Mouse (Mus musculus) CD8-positive naive resting alpha-beta T cell, adult 2 months (primary cell): ENCODE data around the gene Alk.

Experiments used
- DNase-seq, 2 experiments: peaks; one replicate each; pipeline ENCODE4 v3.0.0; 2022; ENCODE audit warnings: low read depth in 2 of 2, low spot score in 2 of 2

The Alk gene

DNA sequence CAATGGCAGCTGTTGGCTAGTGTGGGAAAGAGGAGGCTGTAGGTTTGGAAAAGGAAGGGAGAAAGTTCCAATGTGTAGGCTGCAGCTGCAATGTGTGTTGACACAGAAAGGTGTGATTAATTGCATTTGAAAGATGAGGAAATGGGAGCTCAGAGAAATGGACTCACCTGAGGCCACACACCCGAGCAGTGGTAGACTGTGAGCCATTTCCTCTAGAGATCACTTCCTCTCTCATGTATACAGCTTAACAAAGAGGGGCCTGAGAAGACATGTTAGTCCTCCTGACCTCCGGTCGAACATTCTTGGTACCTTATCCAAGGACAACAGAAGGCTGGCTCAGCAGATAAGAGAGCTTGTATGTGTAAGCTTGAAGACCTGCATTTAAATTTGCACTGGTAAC, 691.2 kb downstream of the Alk start:
- DNase-seq, result no peak

- DNase-seq, result no peak
Measured at GRCm38 (mm10) chr17:71909107-71909506, 695.3 kb downstream of the Alk start.

- DNase-seq, result no peak
Measured at GRCm38 (mm10) chr17:71881369-71881768, 723.1 kb downstream of the Alk start.

DNA sequence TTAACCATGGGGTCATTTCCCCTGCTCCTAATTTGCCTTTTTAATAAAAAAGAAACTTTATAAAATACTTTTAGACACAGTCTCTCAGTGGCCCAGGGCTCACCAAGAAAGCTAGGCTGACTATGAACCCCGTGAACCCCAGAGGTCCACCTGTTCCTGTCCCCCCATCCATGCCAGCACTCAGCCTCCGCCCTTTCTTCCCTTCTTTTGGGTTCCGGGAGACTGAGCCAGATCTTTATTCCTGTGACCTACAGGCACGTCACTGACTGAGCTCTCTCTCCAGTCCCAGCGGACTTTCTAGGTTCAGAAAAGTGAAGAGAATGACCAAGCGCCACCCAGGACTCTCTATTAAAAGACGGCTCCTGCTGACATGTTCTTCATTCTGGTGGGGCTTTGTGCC, 728.9 kb downstream of the Alk start:
- DNase-seq, result no peak

DNA sequence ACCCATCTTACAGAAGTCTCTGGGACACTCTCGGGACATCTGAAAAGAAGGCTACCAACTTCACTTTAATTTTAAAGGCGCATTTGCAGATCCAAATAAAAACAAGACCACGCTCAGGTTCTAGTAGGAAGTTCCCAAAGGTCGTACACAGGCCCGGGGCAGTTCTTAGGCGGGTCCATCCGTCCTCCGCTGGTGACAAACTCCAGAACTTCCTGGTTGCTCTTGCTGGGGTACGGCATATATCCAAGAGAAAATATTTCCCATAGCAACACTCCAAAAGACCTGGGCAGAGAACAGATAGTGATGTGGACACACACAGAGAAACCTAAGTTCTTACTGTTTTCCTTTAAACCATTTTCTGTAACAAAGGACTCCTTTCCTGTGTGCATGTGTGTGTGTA, 729.6 kb downstream of the Alk start:
- DNase-seq, result no peak

DNA sequence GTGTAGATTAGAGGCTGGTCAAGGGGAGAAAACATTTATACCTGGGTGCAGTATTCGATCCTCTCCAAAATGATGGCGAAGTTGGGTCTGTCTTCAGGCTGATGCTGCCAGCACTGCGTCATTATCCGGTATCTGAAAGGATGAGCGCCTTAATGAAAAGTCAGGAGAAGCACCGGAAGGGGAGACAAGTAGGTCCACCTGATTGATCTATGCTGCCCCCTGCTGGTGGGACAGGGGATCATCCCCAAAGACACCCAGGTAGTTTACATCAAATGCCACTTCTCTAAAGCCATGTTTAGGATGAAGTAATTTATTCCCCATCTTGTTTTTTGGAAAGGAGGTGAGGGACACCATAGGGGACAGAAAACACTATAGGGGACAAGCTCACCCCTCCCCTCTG, 730.4 kb downstream of the Alk start:
- DNase-seq, result peak; percentile 16 to 19

GRCm38 (mm10) chr17:71872976-71873375, 731.5 kb downstream of the Alk start:
- DNase-seq, result peak in 1 of 2 experiments; percentile 2

DNA sequence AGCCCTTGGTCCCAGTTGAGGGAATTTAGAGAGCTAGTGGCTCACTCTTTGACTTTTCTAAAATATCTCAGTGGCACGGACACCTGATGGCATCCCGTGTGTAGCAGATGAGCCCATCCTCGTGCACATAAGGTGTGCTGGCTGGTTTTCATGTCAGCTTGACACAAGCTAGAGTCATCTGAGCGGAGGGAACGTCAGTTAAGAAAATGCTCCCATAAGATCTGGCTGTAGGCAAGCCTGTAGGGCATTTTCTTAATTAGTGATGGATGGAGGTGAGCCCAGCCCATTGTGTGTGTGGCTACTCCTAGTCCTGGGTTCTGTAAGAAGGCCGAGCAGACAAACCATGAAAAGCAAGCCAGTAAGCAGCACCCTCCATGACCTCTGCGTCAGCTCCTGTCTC, 732.4 kb downstream of the Alk start:
- no peak for DNase-seq

GRCm38 (mm10) chr17:71870641-71871040, 733.8 kb downstream of the Alk start:
- no peak for DNase-seq

DNA sequence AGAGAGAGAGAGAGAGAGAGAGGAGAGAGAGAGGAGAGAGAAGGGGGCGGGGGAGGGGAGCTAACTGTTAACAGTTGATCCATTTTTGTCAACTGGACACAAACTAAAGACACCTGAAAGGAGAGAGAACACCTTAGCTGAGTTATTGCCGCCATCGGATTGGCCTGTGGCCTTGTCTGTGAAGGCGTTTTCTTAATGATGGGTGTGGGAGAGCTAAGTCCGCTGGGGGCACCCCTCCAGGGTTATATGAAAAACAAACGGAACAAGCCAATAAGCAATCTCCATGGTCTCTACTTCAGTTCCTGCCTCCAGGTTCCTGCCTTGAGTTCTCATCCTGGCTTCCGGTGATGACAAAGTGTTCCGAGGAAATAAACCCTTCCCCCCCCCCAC, 734.2 kb downstream of the Alk start:
- DNase-seq, result no peak

- DNase-seq, result no peak
Measured at GRCm38 (mm10) chr17:71869372-71870231, 734.8 kb downstream of the Alk start.

GRCm38 (mm10) chr17:71868828-71869227, 735.6 kb downstream of the Alk start:
- DNase-seq, result no peak

DNA sequence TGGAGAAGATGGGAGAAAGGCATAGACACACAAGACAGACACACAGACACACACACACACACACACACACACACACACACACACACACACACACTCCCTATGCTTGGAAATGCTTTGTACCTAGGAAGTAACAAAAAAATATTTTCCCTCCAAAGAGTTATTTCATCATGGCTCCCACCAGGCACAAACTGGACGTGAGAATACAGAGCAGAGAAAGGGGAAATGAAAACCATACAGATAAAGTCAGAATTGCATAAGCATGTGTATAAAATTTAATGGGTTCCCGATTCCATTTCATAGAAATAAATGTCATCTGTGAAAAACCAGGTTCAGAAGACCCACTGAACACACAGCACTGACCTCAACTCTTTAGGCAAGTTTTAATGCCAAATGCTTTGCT, 736.5 kb downstream of the Alk start:
- no peak for DNase-seq

DNA sequence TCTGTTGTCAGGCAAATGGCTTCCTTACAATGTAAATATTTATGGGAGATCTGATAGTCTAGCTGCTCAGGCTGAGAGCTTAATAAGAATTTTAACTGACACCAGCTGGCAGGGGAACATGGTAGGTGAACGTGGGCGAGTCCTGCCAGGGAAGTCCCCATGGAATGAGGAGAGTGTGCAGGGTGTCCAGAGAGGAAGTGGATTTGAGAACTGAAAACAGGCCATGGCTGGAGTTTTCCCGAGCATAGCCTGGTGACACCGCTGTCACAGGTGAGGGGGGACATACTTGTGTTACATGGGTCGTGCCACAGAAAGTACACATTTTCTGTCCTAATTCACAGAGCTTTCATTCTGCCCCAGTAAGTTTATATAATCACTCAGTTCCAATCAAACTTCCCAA, 739.0 kb downstream of the Alk start:
- no peak for DNase-seq

GRCm38 (mm10) chr17:71864039-71864438, 740.4 kb downstream of the Alk start:
- DNase-seq, result no peak

GRCm38 (mm10) chr17:71862895-71863294, 741.5 kb downstream of the Alk start:
- no peak for DNase-seq

DNA sequence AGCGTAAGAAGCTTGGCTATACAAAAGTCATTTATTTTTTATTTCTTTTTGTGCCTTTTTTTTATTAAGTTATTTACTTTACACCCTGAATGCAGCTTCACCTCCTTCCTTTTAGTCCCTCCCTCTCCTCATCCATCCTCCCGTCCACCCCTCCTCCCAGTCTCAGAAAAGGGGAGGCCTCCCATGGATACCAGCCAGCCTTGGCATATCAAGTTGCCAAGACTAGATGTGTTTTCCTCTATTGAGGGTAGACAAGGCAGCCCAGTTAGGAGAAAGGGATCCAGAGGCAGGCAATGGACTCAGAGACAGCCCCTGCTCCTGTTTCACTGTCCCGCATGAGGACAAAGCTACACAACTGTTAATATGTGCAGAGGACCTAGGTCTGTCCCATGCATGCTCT, 742.2 kb downstream of the Alk start:
- DNase-seq, result no peak

DNA sequence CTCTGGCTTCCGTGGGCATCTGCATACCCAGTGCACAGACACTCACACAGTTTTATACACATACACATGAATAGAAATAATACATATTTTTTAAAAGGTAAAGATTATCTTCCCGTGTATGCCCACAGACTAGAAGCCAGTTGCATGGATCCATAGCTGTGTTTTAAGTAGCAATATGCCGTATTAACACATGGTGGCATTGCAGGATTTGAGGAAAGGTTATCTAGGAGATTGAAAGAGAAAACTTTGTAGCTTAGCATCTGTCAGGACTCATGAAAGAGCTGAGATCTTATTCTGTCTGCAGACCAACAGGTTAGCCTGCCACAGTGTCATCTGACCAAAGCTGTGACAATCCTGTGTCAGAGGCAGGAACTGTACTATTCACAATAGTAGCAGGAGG, 772.5 kb downstream of the Alk start:
- no peak for DNase-seq

- no peak for DNase-seq
Measured at GRCm38 (mm10) chr17:71828647-71829414, 775.6 kb downstream of the Alk start.

GRCm38 (mm10) chr17:71827627-71828026, 776.8 kb downstream of the Alk start:
- DNase-seq, result no peak

DNA sequence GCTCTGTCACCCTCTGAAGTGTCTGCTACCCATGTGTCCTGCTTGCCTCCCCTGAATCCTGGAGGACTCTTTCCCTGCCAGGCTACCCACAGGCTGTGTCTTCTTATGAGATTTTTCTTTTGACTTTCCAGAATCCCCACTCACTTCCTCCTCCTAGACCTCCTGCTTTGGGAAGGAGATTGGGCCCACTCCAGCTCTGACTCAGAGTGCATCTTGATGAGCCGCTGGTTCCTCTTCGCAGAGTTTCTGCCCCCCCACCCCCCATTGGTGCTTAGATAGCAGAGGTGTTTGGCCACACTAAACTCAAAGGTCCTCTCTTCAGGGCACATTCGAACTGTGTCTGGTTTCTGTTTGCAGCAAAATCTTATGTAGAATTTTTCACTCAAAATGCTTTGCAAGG, 777.8 kb downstream of the Alk start:
- DNase-seq, result no peak

GRCm38 (mm10) chr17:71823622-71824306, 780.7 kb downstream of the Alk start:
- DNase-seq, result no peak
